Mouse (Mus musculus) gastrocnemius, adult 18-20 months (tissue): ENCODE measurements at regions not wholly inside any gene's neighbourhood (a gene's known extent, or its start where the extent isn't known, plus 50 kb on each side); places are given as distances from the start of the nearest gene placed in this dataset.
A peak's percentile ranks its signal among the peaks of the same experiment; 100 is the strongest.

ENCODE experiments used
- DNase-seq: peaks from one replicate; pipeline ENCODE4 v3.0.0; 2021; ENCODE audit warnings: low spot score

- no peak for DNase-seq
Measured at GRCm38 (mm10) chr19:27022917-27023316, 137.2 kb downstream of the Gm815 start.

GRCm38 (mm10) chr19:27028834-27029233 lies 143.2 kb downstream of the Gm815 start:
- DNase-seq = peak; percentile 5

- no peak for DNase-seq
Measured at GRCm38 (mm10) chr19:27031030-27031700, 145.5 kb downstream of the Gm815 start.

GRCm38 (mm10) chr19:27032621-27033020 lies 146.9 kb downstream of the Gm815 start:
- no peak for DNase-seq

GRCm38 (mm10) chr19:27038298-27038697 lies 152.6 kb downstream of the Gm815 start:
- no peak for DNase-seq

GRCm38 (mm10) chr19:27040321-27041025 lies 154.8 kb downstream of the Gm815 start:
- no peak for DNase-seq

GRCm38 (mm10) chr19:27066449-27067181 lies 149.7 kb upstream of the Vldlr start:
- DNase-seq = no peak

- DNase-seq = no peak
Measured at GRCm38 (mm10) chr19:27073281-27073680, 143.0 kb upstream of the Vldlr start.

- DNase-seq = no peak
Measured at GRCm38 (mm10) chr19:27075019-27075418, 141.3 kb upstream of the Vldlr start.

- DNase-seq = no peak
Measured at GRCm38 (mm10) chr19:27076920-27077512, 139.3 kb upstream of the Vldlr start.

GRCm38 (mm10) chr19:27087344-27087743 lies 128.9 kb upstream of the Vldlr start:
- no peak for DNase-seq

GRCm38 (mm10) chr19:27087833-27088232 lies 128.5 kb upstream of the Vldlr start:
- no peak for DNase-seq

- no peak for DNase-seq
Measured at GRCm38 (mm10) chr19:27089099-27089498, 127.2 kb upstream of the Vldlr start.

GRCm38 (mm10) chr19:27091603-27092002 lies 124.7 kb upstream of the Vldlr start:
- no peak for DNase-seq

- no peak for DNase-seq
Measured at GRCm38 (mm10) chr19:27094777-27095478, 121.4 kb upstream of the Vldlr start.

- DNase-seq = peak; percentile 18
Measured at GRCm38 (mm10) chr19:27099921-27100320, 116.4 kb upstream of the Vldlr start.

GRCm38 (mm10) chr19:27110437-27110836 lies 105.8 kb upstream of the Vldlr start:
- no peak for DNase-seq

GRCm38 (mm10) chr19:27120876-27121275 lies 95.4 kb upstream of the Vldlr start:
- no peak for DNase-seq

GRCm38 (mm10) chr19:27122348-27122747 lies 93.9 kb upstream of the Vldlr start:
- DNase-seq = no peak

- DNase-seq = peak; percentile 4
Measured at GRCm38 (mm10) chr19:27123334-27123733, 93.0 kb upstream of the Vldlr start.

- DNase-seq = peak; percentile 69
Measured at GRCm38 (mm10) chr19:27123806-27124469, 92.3 kb upstream of the Vldlr start.
